In the genomic region with DNA sequence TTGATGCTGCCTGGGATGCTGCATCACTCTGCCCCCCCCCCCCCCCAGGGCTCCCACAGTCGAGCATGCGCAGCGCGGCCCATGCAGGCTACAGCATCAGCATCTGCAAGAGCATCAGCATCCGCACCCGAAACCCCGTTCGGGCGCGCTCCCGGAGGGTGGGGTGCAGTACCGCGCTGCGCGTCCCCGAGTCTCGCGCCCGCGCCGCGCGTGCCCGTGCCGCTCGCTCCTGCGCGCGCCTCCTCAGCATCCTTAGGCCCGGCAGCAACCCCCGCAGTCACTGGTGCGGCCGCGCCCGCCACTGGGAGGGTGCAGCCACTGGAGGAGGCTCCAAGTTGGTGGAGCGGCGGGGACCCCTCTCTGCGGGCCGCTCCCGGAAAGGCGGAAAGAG, we compare ENCODE assay signal across 8 mouse cellular contexts. TPM values are rescaled to one million over a fixed set of nuclear protein-coding genes. Genes with fewer than 3 reads are reported as not detected.
DNase-seq lines count a peak whose midpoint lies in the region; ATAC-seq and TF ChIP-seq lines count a peak whose summit lies in the region.

A gene (plus strand): TSS at position 236 of the 391 bp plus-strand sequence.

- no peaks in the 10 kb centered on the region for H3K36me3 ChIP-seq in kidney, embryonic 15.5 days
- no peaks in the 10 kb centered on the region for H3K36me3 ChIP-seq in forebrain, postnatal 0 days (ENCODE audit: insufficient read depth)
- no peaks in the 10 kb centered on the region for H3K36me3 ChIP-seq in hindbrain, embryonic 16.5 days (ENCODE audit: control insufficient read depth, insufficient read depth, low read length)
- no peaks in the 10 kb centered on the region for H3K36me3 ChIP-seq in limb, embryonic 12.5 days
- H3K36me3 ChIP-seq in neural tube, embryonic 13.5 days, result 0 out of 2 replicates have a peak, but pooled peaks cover 6% of the 10 kb centered on the region

- peak; percentile 87 for ATAC-seq in kidney, embryonic 15.5 days (replicated peaks; ENCODE audit: low FRiP score)
- ATAC-seq in forebrain, postnatal 0 days, result peak; percentile 93
- ATAC-seq in hindbrain, embryonic 16.5 days, result peak; percentile 91
- ATAC-seq in limb, embryonic 12.5 days (ENCODE audit: insufficient number of reproducible peaks, insufficient read depth, low FRiP score, low TSS enrichment, low read depth), result peak; percentile 69; the same call in 1 of the 2 replicates
- ATAC-seq in neural tube, embryonic 13.5 days (ENCODE audit: low read depth), result peak; percentile 90
- ATAC-seq in erythroblast, adult 5-6 weeks (replicated peaks; ENCODE audit: low FRiP score, poor library complexity, severe bottlenecking), result no peak

- under 1% methylated on average over 40 of the region's 41 CpGs for WGBS in kidney, embryonic 15.5 days
- WGBS in forebrain, postnatal 0 days, result 3% methylated on average over 34 of the region's 41 CpGs
- WGBS in hindbrain, embryonic 16.5 days, result 0% methylated on average over 22 of the region's 41 CpGs
- WGBS in limb, embryonic 12.5 days, result under 1% methylated on average over 41 of the region's 41 CpGs
- under 1% methylated on average over 39 of the region's 41 CpGs for WGBS in neural tube, embryonic 13.5 days

- no peak within 1 kb of the TSS for H3K27ac ChIP-seq in kidney, embryonic 15.5 days
- H3K27ac ChIP-seq in forebrain, postnatal 0 days (ENCODE audit: low read depth, low read length), result peak within 1 kb of the TSS; percentile 66
- H3K27ac ChIP-seq in hindbrain, embryonic 16.5 days (ENCODE audit: low read depth, low read length), result peak within 1 kb of the TSS; percentile 79
- no peak within 1 kb of the TSS for H3K27ac ChIP-seq in limb, embryonic 12.5 days
- H3K27ac ChIP-seq in neural tube, embryonic 13.5 days (replicated peaks), result peak within 1 kb of the TSS; percentile 83

- peak within 1 kb of the TSS; percentile 73 for H3K4me3 ChIP-seq in kidney, embryonic 15.5 days (replicated peaks)
- peak within 1 kb of the TSS; percentile 71 for H3K4me3 ChIP-seq in forebrain, postnatal 0 days (ENCODE audit: low read depth, low read length)
- H3K4me3 ChIP-seq in hindbrain, embryonic 16.5 days (ENCODE audit: low read length), result peak within 1 kb of the TSS; percentile 81
- H3K4me3 ChIP-seq in limb, embryonic 12.5 days (replicated peaks), result peak within 1 kb of the TSS; percentile 80
- peak within 1 kb of the TSS; percentile 84 for H3K4me3 ChIP-seq in neural tube, embryonic 13.5 days

- no peaks in the 10 kb centered on the region for H3K9me3 ChIP-seq in kidney, embryonic 15.5 days (replicated peaks)
- no peaks in the 10 kb centered on the region for H3K9me3 ChIP-seq in forebrain, postnatal 0 days (ENCODE audit: low read length)
- no peaks in the 10 kb centered on the region for H3K9me3 ChIP-seq in hindbrain, embryonic 16.5 days (ENCODE audit: control insufficient read depth, low read length)
- H3K9me3 ChIP-seq in limb, embryonic 12.5 days, result no peaks in the 10 kb centered on the region
- H3K9me3 ChIP-seq in neural tube, embryonic 13.5 days, result no peaks in the 10 kb centered on the region

- peaks cover 14% of the 10 kb centered on the region for H3K4me1 ChIP-seq in kidney, embryonic 15.5 days
- no peaks in the 10 kb centered on the region; the same call in 1 of the 2 replicates for H3K4me1 ChIP-seq in forebrain, postnatal 0 days (ENCODE audit: insufficient read depth)
- H3K4me1 ChIP-seq in hindbrain, embryonic 16.5 days (ENCODE audit: control insufficient read depth, insufficient read depth, low read depth, low read length), result peaks cover 7% of the 10 kb centered on the region
- H3K4me1 ChIP-seq in limb, embryonic 12.5 days (replicated peaks), result peaks cover 7% of the 10 kb centered on the region
- H3K4me1 ChIP-seq in neural tube, embryonic 13.5 days (replicated peaks), result peaks cover 11% of the 10 kb centered on the region

- no peak for DNase-seq in kidney, postnatal 25 days
- DNase-seq in cerebellum, adult 18-20 months, result peak; percentile 77 to 94
- peak; percentile 95 for DNase-seq in forebrain, postnatal 0 days

- H3K9ac ChIP-seq in kidney, embryonic 15.5 days, result peak within 1 kb of the TSS; percentile 54
- peak within 1 kb of the TSS; percentile 85 for H3K9ac ChIP-seq in forebrain, postnatal 0 days
- H3K9ac ChIP-seq in hindbrain, embryonic 16.5 days (ENCODE audit: low read depth, low read length), result peak within 1 kb of the TSS; percentile 92
- peak within 1 kb of the TSS; percentile 76 for H3K9ac ChIP-seq in limb, embryonic 12.5 days (replicated peaks)
- peak within 1 kb of the TSS; percentile 91 for H3K9ac ChIP-seq in neural tube, embryonic 13.5 days

- H3K4me2 ChIP-seq in kidney, embryonic 15.5 days, result peak within 1 kb of the TSS; percentile 98
- H3K4me2 ChIP-seq in forebrain, postnatal 0 days (ENCODE audit: low read depth), result peak within 1 kb of the TSS; percentile 94
- peak within 1 kb of the TSS; percentile 84 for H3K4me2 ChIP-seq in hindbrain, embryonic 16.5 days (ENCODE audit: low read length)
- peak within 1 kb of the TSS; percentile 97 for H3K4me2 ChIP-seq in limb, embryonic 12.5 days
- H3K4me2 ChIP-seq in neural tube, embryonic 13.5 days, result peak within 1 kb of the TSS; percentile 97

- peaks cover 42% of the 10 kb centered on the region for H3K27me3 ChIP-seq in kidney, embryonic 15.5 days
- no peaks in the 10 kb centered on the region for H3K27me3 ChIP-seq in forebrain, postnatal 0 days (ENCODE audit: insufficient read depth, low read length)
- no peaks in the 10 kb centered on the region for H3K27me3 ChIP-seq in hindbrain, embryonic 16.5 days (replicated peaks; ENCODE audit: control insufficient read depth, insufficient read depth, low read length)
- H3K27me3 ChIP-seq in limb, embryonic 12.5 days, result peaks cover 33% of the 10 kb centered on the region
- no peaks in the 10 kb centered on the region for H3K27me3 ChIP-seq in neural tube, embryonic 13.5 days

- no peak for TF ChIP-seq CTCF in forebrain, postnatal 0 days (IDR thresholded peaks at IDR 0.05; ENCODE audit: low read depth)

RNA-seq across cellular contexts. Expression of the gene that starts here (rescaled TPM):
- 1.2 and 2.1 TPM in 2 replicates for polyA plus RNA-seq in kidney, embryonic 15.5 days (2015; fragmentation: Nextera tagmentation; extraction: Ambion mirVana)
- total RNA-seq in forebrain, postnatal 0 days (2014; rRNA removed), result 52.8 and 65.6 TPM in 2 replicates
- 11.2 and 16.4 TPM in 2 replicates for polyA plus RNA-seq in forebrain, postnatal 0 days (2015; fragmentation: Nextera tagmentation; extraction: Ambion mirVana)
- polyA plus RNA-seq in hindbrain, embryonic 16.5 days (2015; fragmentation: Nextera tagmentation; extraction: Ambion mirVana), result 11.7 and 12.2 TPM in 2 replicates
- 4.1 and 5.0 TPM in 2 replicates for polyA plus RNA-seq in limb, embryonic 12.5 days (2016; fragmentation: Nextera tagmentation; extraction: Ambion mirVana)
- 13.9 and 14.9 TPM in 2 replicates for polyA plus RNA-seq in neural tube, embryonic 13.5 days (2015; fragmentation: Nextera tagmentation; extraction: Ambion mirVana)
- not detected in 2 replicates for total RNA-seq in erythroblast, adult 5-6 weeks (2015; ENCODE audit: low replicate concordance)
- not detected in 2 replicates for total RNA-seq in erythroblast, adult 5-6 weeks (2017; ENCODE audit: low replicate concordance)

Comparison
In these comparisons a context has a peak if more than half of its experiments do, and no peak if none do; other contexts are left out.
1. RNA of the gene that starts here (total RNA-seq): 52.8 to 65.6 TPM in forebrain, postnatal 0 days; not detected in erythroblast, adult 5-6 weeks; every median in the first group is over 10 times any median in the second.
2. H3K27ac ChIP-seq: peak in forebrain, postnatal 0 days (single experiment), hindbrain, embryonic 16.5 days (single experiment) and neural tube, embryonic 13.5 days (single experiment); none in kidney, embryonic 15.5 days (single experiment) and limb, embryonic 12.5 days (single experiment).
3. DNase-seq: peak in cerebellum, adult 18-20 months (2 of 2) and forebrain, postnatal 0 days (single experiment); none in kidney, postnatal 25 days (0 of 2).
4. Peak in every context shown above with its lines, with median percentiles within 50 percentile points of each other: H3K4me2 ChIP-seq, H3K4me3 ChIP-seq and H3K9ac ChIP-seq.